Mouse (Mus musculus): ENCODE measurements around the gene Atp6v0c. TPM values are rescaled to one million over a fixed set of nuclear protein-coding genes. Genes with fewer than 3 reads are reported as not detected.
A peak's percentile ranks its signal among the peaks of the same experiment; 100 is the strongest.

The Atp6v0c gene
- polyA plus RNA-seq, 1 experiment from 2014 or later: 627 TPM

- no peak for DNase-seq (ENCODE audit: low spot score)
- no peak overlapping the region for H3K9ac ChIP-seq (ENCODE audit: low read length)
- no peaks in the 10 kb centered on the region; the same call in 1 of the 2 replicates for H3K36me3 ChIP-seq (ENCODE audit: control insufficient read depth, insufficient read depth, low read length)
- H3K27ac ChIP-seq (replicated peaks): no peak overlapping the region
- H3K4me2 ChIP-seq (replicated peaks; ENCODE audit: low read depth): no peak overlapping the region
- H3K4me3 ChIP-seq (ENCODE audit: low read depth, low read length): no peak overlapping the region
- no peaks in the 10 kb centered on the region for H3K27me3 ChIP-seq (ENCODE audit: control insufficient read depth, insufficient read depth, low read length)
- H3K4me1 ChIP-seq (replicated peaks; ENCODE audit: control insufficient read depth, insufficient read depth): no peaks in the 10 kb centered on the region
- WGBS: 67% methylated on average over 1 of the region's 1 CpGs
- H3K9me3 ChIP-seq (ENCODE audit: control insufficient read depth, low read length): no peaks in the 10 kb centered on the region
- no peak for TF ChIP-seq CTCF (IDR thresholded peaks at IDR 0.05; ENCODE audit: low read depth)
- TF ChIP-seq EP300 (optimal IDR thresholded peaks at IDR 0.05): no peak
- ATAC-seq (ENCODE audit: low FRiP score, low TSS enrichment): no peak
Observed at GRCm38 (mm10) chr17:24127592-24127991, 41.9 kb downstream of the Atp6v0c start.

DNA sequence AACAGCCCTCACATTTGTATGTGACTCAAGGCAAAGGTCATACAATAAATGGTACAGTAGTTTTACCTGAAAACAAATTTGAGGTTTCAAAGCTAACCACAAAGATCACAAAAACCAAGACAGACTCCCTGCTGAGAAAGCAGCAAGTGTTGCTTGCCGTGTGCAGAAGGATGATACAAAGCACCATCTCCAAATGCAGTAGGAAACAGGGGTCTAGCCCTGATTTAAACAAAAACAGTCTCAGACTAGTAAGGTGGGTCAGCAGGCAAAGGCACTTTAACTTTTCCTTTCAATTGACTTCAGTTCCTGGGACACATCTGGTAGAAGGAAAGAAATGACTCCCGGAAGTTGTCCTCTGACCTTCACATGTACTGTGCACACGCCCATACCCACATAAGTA lies 42.7 kb downstream of the Atp6v0c start:
- H3K27me3 ChIP-seq (ENCODE audit: control insufficient read depth, insufficient read depth, low read length): no peaks in the 10 kb centered on the region
- no peak overlapping the region for H3K4me2 ChIP-seq (replicated peaks; ENCODE audit: low read depth)
- H3K4me1 ChIP-seq (replicated peaks; ENCODE audit: control insufficient read depth, insufficient read depth): no peaks in the 10 kb centered on the region
- 68% methylated on average over 3 of the region's 3 CpGs for WGBS
- no peaks in the 10 kb centered on the region for H3K9me3 ChIP-seq (ENCODE audit: control insufficient read depth, low read length)
- ATAC-seq (ENCODE audit: low FRiP score, low TSS enrichment) (no peak), DNase-seq (ENCODE audit: low spot score) (no peak)
- H3K9ac ChIP-seq (ENCODE audit: low read length): no peak overlapping the region
- H3K4me3 ChIP-seq (ENCODE audit: low read depth, low read length): no peak overlapping the region
- TF ChIP-seq CTCF (IDR thresholded peaks at IDR 0.05; ENCODE audit: low read depth) (no peak), EP300 (optimal IDR thresholded peaks at IDR 0.05) (no peak)
- H3K27ac ChIP-seq (replicated peaks): peak overlapping the region; percentile 45; the same call in 1 of the 2 replicates
- H3K36me3 ChIP-seq (ENCODE audit: control insufficient read depth, insufficient read depth, low read length): no peaks in the 10 kb centered on the region; the same call in 1 of the 2 replicates

- Histone ChIP-seq H3K4me2 (replicated peaks; ENCODE audit: low read depth) (no peak overlapping the region), H3K27me3 (ENCODE audit: control insufficient read depth, insufficient read depth, low read length) (no peaks in the 10 kb centered on the region), H3K4me3 (ENCODE audit: low read depth, low read length) (no peak overlapping the region), H3K9ac (ENCODE audit: low read length) (no peak overlapping the region), H3K9me3 (ENCODE audit: control insufficient read depth, low read length) (no peaks in the 10 kb centered on the region), H3K27ac (replicated peaks) (no peak overlapping the region), H3K4me1 (replicated peaks; ENCODE audit: control insufficient read depth, insufficient read depth) (no peaks in the 10 kb centered on the region), H3K36me3 (ENCODE audit: control insufficient read depth, insufficient read depth, low read length) (no peaks in the 10 kb centered on the region)
- DNase-seq (ENCODE audit: low spot score) (no peak), ATAC-seq (ENCODE audit: low FRiP score, low TSS enrichment) (no peak)
- 50% methylated on average over 3 of the region's 3 CpGs for WGBS
- TF ChIP-seq EP300 (optimal IDR thresholded peaks at IDR 0.05) (no peak), CTCF (IDR thresholded peaks at IDR 0.05; ENCODE audit: low read depth) (no peak)
Observed at GRCm38 (mm10) chr17:24119446-24119845, 50.1 kb downstream of the Atp6v0c start.

Other genes with a start within 250 kb of the Atp6v0c start
- not detected in 2 replicates for gene Sbp, start 228.0 kb downstream of the Atp6v0c start, polyA plus RNA-seq (2015; fragmentation: Nextera tagmentation; extraction: Ambion mirVana)
- not detected in 2 replicates for gene Sbpl, start 214.4 kb downstream of the Atp6v0c start, polyA plus RNA-seq (2015; fragmentation: Nextera tagmentation; extraction: Ambion mirVana)
- 0.08 and 0.11 TPM in 2 replicates for gene Prss30, start 189.1 kb downstream of the Atp6v0c start, polyA plus RNA-seq (2015; fragmentation: Nextera tagmentation; extraction: Ambion mirVana)
- 3.4 and 4.8 TPM in 2 replicates for gene Prss22, start 171.6 kb downstream of the Atp6v0c start, polyA plus RNA-seq (2015; fragmentation: Nextera tagmentation; extraction: Ambion mirVana)
- 40.8 and 47.1 TPM in 2 replicates for gene Prss27, start 131.6 kb downstream of the Atp6v0c start, polyA plus RNA-seq (2015; fragmentation: Nextera tagmentation; extraction: Ambion mirVana)
- gene Kctd5, start 96.2 kb downstream of the Atp6v0c start, polyA plus RNA-seq (2015; fragmentation: Nextera tagmentation; extraction: Ambion mirVana): 44.7 and 45.6 TPM in 2 replicates
- gene Pdpk1, start 18.8 kb downstream of the Atp6v0c start, polyA plus RNA-seq (2015; fragmentation: Nextera tagmentation; extraction: Ambion mirVana): 26.7 and 28.0 TPM in 2 replicates
- 20.5 and 21.7 TPM in 2 replicates for gene Amdhd2, start 5.9 kb downstream of the Atp6v0c start, polyA plus RNA-seq (2015; fragmentation: Nextera tagmentation; extraction: Ambion mirVana)
- 1.4 and 1.5 TPM in 2 replicates for gene Tbc1d24, start 35.9 kb upstream of the Atp6v0c start, polyA plus RNA-seq (2015; fragmentation: Nextera tagmentation; extraction: Ambion mirVana)
- gene Ntn3, start 39.8 kb upstream of the Atp6v0c start, polyA plus RNA-seq (2015; fragmentation: Nextera tagmentation; extraction: Ambion mirVana): 2.8 and 3.1 TPM in 2 replicates
- gene Tedc2, start 51.1 kb upstream of the Atp6v0c start, polyA plus RNA-seq (2015; fragmentation: Nextera tagmentation; extraction: Ambion mirVana): 4.8 and 6.1 TPM in 2 replicates
- 8.7 and 11.8 TPM in 2 replicates for gene Ccnf, start 81.8 kb upstream of the Atp6v0c start, polyA plus RNA-seq (2015; fragmentation: Nextera tagmentation; extraction: Ambion mirVana)
- 0.15 TPM in 1 of 2 replicates, not detected in the other for gene Abca17, start 181.4 kb upstream of the Atp6v0c start, polyA plus RNA-seq (2015; fragmentation: Nextera tagmentation; extraction: Ambion mirVana)
- gene Abca3, start 182.2 kb upstream of the Atp6v0c start, polyA plus RNA-seq (2015; fragmentation: Nextera tagmentation; extraction: Ambion mirVana): 9.2 and 10.9 TPM in 2 replicates
- 106 and 113 TPM in 2 replicates for gene Rnps1, start 244.9 kb upstream of the Atp6v0c start, polyA plus RNA-seq (2015; fragmentation: Nextera tagmentation; extraction: Ambion mirVana)